Mouse (Mus musculus): ENCODE measurements at regions not wholly inside any gene's neighbourhood (a gene's known extent, or its start where the extent isn't known, plus 50 kb on each side); places are given as distances from the start of the nearest gene placed in this dataset.

DNA sequence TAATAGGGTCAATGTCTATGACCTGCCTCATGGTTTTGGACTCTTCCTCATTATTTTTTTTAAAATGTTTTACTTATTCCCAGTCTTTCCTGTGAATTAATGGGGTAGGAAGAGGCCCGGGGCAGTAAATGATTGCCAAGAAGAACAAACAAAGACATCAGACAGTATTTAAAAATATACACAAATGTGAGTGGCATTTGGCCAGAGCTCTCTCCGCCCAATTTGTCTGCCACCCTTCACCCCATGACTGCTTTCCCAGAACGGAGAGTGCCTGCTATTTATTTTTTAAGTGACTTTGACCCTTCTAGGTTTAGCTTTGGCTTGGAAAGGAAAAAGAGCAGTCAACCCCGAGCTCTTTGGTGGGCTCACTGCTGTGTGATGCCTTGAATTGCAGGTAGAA is 111.0 kb upstream of the Thumpd2 start:
- 90% methylated on average over 4 of the region's 4 CpGs for WGBS
- no peak overlapping the region for H3K27ac ChIP-seq (ENCODE audit: control insufficient read depth, insufficient read depth, low read length)

DNA sequence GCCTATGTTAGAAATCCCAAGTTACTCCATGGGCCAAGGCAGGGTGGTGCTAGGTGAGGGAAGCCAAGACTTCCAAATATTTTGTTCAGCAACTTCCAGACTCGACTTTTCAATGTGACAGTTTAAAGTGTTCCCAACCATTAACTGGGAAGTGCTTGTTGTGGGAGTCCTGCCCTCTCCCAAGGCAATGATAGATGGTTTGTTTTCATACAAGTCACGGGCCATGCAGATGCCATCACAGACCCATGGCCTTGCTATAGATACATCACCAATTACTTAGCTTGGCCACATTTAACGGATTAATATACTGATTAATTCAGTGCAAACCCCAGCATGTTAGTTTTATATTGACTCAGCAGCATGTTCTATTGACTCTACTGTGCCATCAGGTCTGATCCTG is 108.1 kb upstream of the Thumpd2 start:
- no peak for DNase-seq
- Histone ChIP-seq H3K36me3 (ENCODE audit: control insufficient read depth, insufficient read depth, low read length) (no peaks in the 10 kb centered on the region), H3K4me3 (ENCODE audit: control insufficient read depth, insufficient read depth, low read length) (no peak overlapping the region), H3K4me1 (replicated peaks; ENCODE audit: control insufficient read depth, insufficient read depth, low read length) (no peaks in the 10 kb centered on the region), H3K27me3 (ENCODE audit: control insufficient read depth, insufficient read depth, low read length) (no peaks in the 10 kb centered on the region), H3K27ac (ENCODE audit: control insufficient read depth, insufficient read depth, low read length) (no peak overlapping the region)
- 89% methylated on average over 3 of the region's 3 CpGs for WGBS
- TF ChIP-seq POLR2A (IDR thresholded peaks at IDR 0.05; ENCODE audit: control insufficient read depth, extremely low read depth, insufficient read depth, low read length, poor library complexity) (no peak), CTCF (IDR thresholded peaks at IDR 0.05; ENCODE audit: borderline replicate concordance, control insufficient read depth, extremely low read depth, insufficient read depth, low read length, poor library complexity) (no peak)

More for the DNA sequence above, 111.0 kb upstream of the Thumpd2 start:
- DNase-seq, result no peak
- Histone ChIP-seq H3K27me3 (ENCODE audit: control insufficient read depth, insufficient read depth, low read length) (no peaks in the 10 kb centered on the region), H3K4me3 (ENCODE audit: control insufficient read depth, insufficient read depth, low read length) (no peak overlapping the region), H3K4me1 (replicated peaks; ENCODE audit: control insufficient read depth, insufficient read depth, low read length) (no peaks in the 10 kb centered on the region), H3K36me3 (ENCODE audit: control insufficient read depth, insufficient read depth, low read length) (no peaks in the 10 kb centered on the region)
- TF ChIP-seq POLR2A (IDR thresholded peaks at IDR 0.05; ENCODE audit: control insufficient read depth, extremely low read depth, insufficient read depth, low read length, poor library complexity) (no peak), CTCF (IDR thresholded peaks at IDR 0.05; ENCODE audit: borderline replicate concordance, control insufficient read depth, extremely low read depth, insufficient read depth, low read length, poor library complexity) (no peak)

DNA sequence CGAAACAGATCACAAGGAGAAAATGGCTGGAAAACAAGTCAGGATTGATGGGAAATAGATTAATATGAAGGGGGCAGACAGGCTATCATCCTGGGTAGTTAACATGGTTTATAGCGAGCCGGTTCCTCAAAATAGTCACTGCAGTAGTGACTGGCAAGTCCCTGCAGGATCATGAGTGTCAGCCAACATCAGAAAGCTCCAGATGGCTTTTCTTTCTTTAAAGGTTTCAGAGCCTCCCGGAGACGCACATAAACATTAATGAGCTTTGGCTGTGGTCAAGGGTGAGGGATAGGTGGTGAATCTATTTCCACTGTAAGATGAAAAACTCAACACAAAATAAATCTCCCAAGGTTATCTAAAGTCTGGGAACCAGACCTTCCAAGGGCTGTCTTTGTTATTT is 104.2 kb upstream of the Thumpd2 start:
- Histone ChIP-seq H3K4me3 (ENCODE audit: control insufficient read depth, insufficient read depth, low read length) (no peak overlapping the region), H3K36me3 (ENCODE audit: control insufficient read depth, insufficient read depth, low read length) (no peaks in the 10 kb centered on the region), H3K27me3 (ENCODE audit: control insufficient read depth, insufficient read depth, low read length) (no peaks in the 10 kb centered on the region), H3K27ac (ENCODE audit: control insufficient read depth, insufficient read depth, low read length) (no peak overlapping the region), H3K4me1 (replicated peaks; ENCODE audit: control insufficient read depth, insufficient read depth, low read length) (no peaks in the 10 kb centered on the region)
- DNase-seq, result no peak
- no peak for TF ChIP-seq CTCF (IDR thresholded peaks at IDR 0.05; ENCODE audit: borderline replicate concordance, control insufficient read depth, extremely low read depth, insufficient read depth, low read length, poor library complexity)
- WGBS, result 93% methylated on average over 5 of the region's 5 CpGs

GRCm38 (mm10) chr17:81150730-81151129 is 85.8 kb upstream of the Thumpd2 start:
- H3K27me3 ChIP-seq (ENCODE audit: control insufficient read depth, insufficient read depth, low read length), result no peaks in the 10 kb centered on the region
- WGBS, result 97% methylated on average over 4 of the region's 4 CpGs
- no peak for DNase-seq
- no peak overlapping the region for H3K4me3 ChIP-seq (ENCODE audit: control insufficient read depth, insufficient read depth, low read length)
- TF ChIP-seq CTCF (IDR thresholded peaks at IDR 0.05; ENCODE audit: borderline replicate concordance, control insufficient read depth, extremely low read depth, insufficient read depth, low read length, poor library complexity) (no peak), POLR2A (IDR thresholded peaks at IDR 0.05; ENCODE audit: control insufficient read depth, extremely low read depth, insufficient read depth, low read length, poor library complexity) (no peak)
- H3K36me3 ChIP-seq (ENCODE audit: control insufficient read depth, insufficient read depth, low read length), result no peaks in the 10 kb centered on the region
- H3K4me1 ChIP-seq (replicated peaks; ENCODE audit: control insufficient read depth, insufficient read depth, low read length), result no peaks in the 10 kb centered on the region
- H3K27ac ChIP-seq (ENCODE audit: control insufficient read depth, insufficient read depth, low read length), result no peak overlapping the region

DNA sequence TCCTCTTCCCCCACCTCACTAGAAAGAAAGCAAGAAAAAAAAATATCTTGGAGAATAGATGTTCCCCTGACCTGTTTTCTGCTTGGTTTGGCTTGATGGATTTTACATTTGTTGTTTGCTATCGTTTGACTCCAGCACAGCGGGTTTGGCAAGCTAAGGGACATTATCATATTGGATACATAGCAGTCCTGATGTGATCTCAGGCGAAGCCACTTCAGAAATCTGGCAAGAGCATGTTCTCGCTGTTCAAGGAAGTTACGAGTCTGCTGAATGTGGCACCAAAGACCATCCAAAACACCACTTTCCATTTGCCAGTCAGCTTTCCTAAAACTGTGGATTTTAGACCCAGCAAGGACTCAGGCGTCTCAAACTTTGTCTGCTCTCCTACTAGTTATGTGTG is 69.8 kb upstream of the Thumpd2 start:
- 89% methylated on average over 6 of the region's 6 CpGs for WGBS
- Histone ChIP-seq H3K27me3 (ENCODE audit: control insufficient read depth, insufficient read depth, low read length) (no peaks in the 10 kb centered on the region), H3K4me3 (ENCODE audit: control insufficient read depth, insufficient read depth, low read length) (no peak overlapping the region), H3K4me1 (replicated peaks; ENCODE audit: control insufficient read depth, insufficient read depth, low read length) (no peaks in the 10 kb centered on the region), H3K36me3 (ENCODE audit: control insufficient read depth, insufficient read depth, low read length) (no peaks in the 10 kb centered on the region), H3K27ac (ENCODE audit: control insufficient read depth, insufficient read depth, low read length) (no peak overlapping the region)
- TF ChIP-seq CTCF (IDR thresholded peaks at IDR 0.05; ENCODE audit: borderline replicate concordance, control insufficient read depth, extremely low read depth, insufficient read depth, low read length, poor library complexity) (no peak), POLR2A (IDR thresholded peaks at IDR 0.05; ENCODE audit: control insufficient read depth, extremely low read depth, insufficient read depth, low read length, poor library complexity) (no peak)
- DNase-seq, result no peak

DNA sequence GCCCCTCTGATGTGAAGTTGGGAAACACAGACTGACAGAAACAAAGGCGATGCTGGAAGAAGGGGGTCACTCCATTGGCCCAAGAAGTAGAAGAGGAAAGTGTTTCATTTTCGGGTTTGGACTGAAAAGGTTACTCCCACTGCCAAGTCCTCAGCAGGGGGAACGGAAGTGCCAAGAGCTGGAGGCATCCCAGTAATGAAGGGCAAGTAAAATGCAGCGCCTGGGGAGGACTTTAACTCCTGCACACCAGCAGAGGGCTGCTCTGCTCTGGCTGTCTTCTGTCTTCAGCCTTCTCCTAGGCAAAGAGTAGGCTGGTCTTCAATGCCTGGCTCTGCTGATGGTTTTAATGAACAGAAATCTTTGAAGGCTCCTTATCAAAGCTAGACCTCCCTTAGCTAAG is 68.3 kb upstream of the Thumpd2 start:
- H3K4me1 ChIP-seq (replicated peaks; ENCODE audit: control insufficient read depth, insufficient read depth, low read length), result no peaks in the 10 kb centered on the region
- H3K36me3 ChIP-seq (ENCODE audit: control insufficient read depth, insufficient read depth, low read length), result no peaks in the 10 kb centered on the region
- DNase-seq, result no peak
- H3K27ac ChIP-seq (ENCODE audit: control insufficient read depth, insufficient read depth, low read length), result no peak overlapping the region
- no peaks in the 10 kb centered on the region for H3K27me3 ChIP-seq (ENCODE audit: control insufficient read depth, insufficient read depth, low read length)
- 77% methylated on average over 4 of the region's 4 CpGs for WGBS
- no peak overlapping the region for H3K4me3 ChIP-seq (ENCODE audit: control insufficient read depth, insufficient read depth, low read length)
- TF ChIP-seq POLR2A (IDR thresholded peaks at IDR 0.05; ENCODE audit: control insufficient read depth, extremely low read depth, insufficient read depth, low read length, poor library complexity), result no peak
- no peak for TF ChIP-seq CTCF (IDR thresholded peaks at IDR 0.05; ENCODE audit: borderline replicate concordance, control insufficient read depth, extremely low read depth, insufficient read depth, low read length, poor library complexity)

Measured in thymus, adult 2 months (tissue).